Mouse (Mus musculus): ENCODE measurements around the gene Lhx6. TPM values are rescaled to one million over a fixed set of nuclear protein-coding genes. Genes with fewer than 3 reads are reported as not detected.
"Not testable (repeated sequence)": the region's sequence is repeated elsewhere in the genome, so short reads cannot be mapped to it uniquely, and the experiment has no call there.

Lhx6 gene
- 4.5 and 5.2 TPM in 2 replicates for polyA plus RNA-seq (2015; fragmentation: Nextera tagmentation; extraction: Ambion mirVana)

- H3K9ac ChIP-seq: no peak within 1 kb of the TSS
- no peaks in the 10 kb centered on the region for H3K36me3 ChIP-seq (replicated peaks)
- H3K4me1 ChIP-seq: peaks cover 31% of the 10 kb centered on the region
- no peak within 1 kb of the TSS for H3K27ac ChIP-seq
- H3K27me3 ChIP-seq (replicated peaks): peaks cover 78% of the 10 kb centered on the region
- H3K9me3 ChIP-seq: no peaks in the 10 kb centered on the region
- peak; percentile 28; the same call in 1 of the 2 replicates for ATAC-seq (replicated peaks)
- peak within 1 kb of the TSS; percentile 61 for H3K4me2 ChIP-seq
- under 1% methylated on average over 55 of the region's 58 CpGs for WGBS
- peak within 1 kb of the TSS; percentile 35 for H3K4me3 ChIP-seq
These were observed at the start of gene Lhx6 for GRCm38 (mm10) chr2:36104956-36105741. TSS of gene Lhx6 (minus strand) at chr2:36105408.

- not testable (repeated sequence) for H3K4me1 ChIP-seq; H3K4me2 ChIP-seq; H3K9me3 ChIP-seq; H3K9ac ChIP-seq; H3K36me3 ChIP-seq (replicated peaks); H3K27ac ChIP-seq; H3K27me3 ChIP-seq (replicated peaks); ATAC-seq (replicated peaks); H3K4me3 ChIP-seq
- WGBS: 95% methylated on average over 4 of the region's 4 CpGs
These were observed 47.2 kb upstream of the Lhx6 start for GRCm38 (mm10) chr2:36152401-36152800.

DNA sequence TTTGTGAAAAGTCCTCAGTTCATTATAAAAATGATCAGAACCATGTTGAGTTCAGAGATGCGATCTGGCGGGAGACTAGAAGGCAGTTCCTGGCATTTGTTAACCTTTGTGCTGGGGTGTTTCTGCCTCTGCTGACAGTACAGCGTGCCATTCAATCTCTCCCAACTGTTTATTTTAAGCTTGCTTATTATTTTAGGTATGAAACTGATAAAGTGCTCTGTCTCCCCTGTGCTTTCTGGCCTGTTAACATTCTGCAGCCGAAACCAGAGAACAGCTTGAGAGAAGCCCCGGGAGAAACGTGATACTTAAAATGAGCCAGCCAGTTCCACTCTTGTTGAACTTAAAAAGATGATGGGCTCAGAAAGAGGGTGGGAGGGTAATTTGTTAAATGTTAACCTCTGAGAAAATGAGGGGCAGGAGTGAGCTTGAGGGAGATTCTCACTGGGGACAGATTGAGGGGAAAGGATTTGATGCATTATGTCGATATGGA is 43.7 kb upstream of the Lhx6 start:
- 92% methylated on average over 7 of the region's 7 CpGs for WGBS
- Histone ChIP-seq H3K9me3 (no peaks in the 10 kb centered on the region), H3K4me1 (no peaks in the 10 kb centered on the region), H3K27ac (no peak overlapping the region), H3K36me3 (replicated peaks) (peaks cover 7% of the 10 kb centered on the region; the same call in 1 of the 2 replicates), H3K4me2 (no peak overlapping the region), H3K9ac (no peak overlapping the region), H3K4me3 (no peak overlapping the region), H3K27me3 (replicated peaks) (no peaks in the 10 kb centered on the region)
- no peak for ATAC-seq (replicated peaks)

DNA sequence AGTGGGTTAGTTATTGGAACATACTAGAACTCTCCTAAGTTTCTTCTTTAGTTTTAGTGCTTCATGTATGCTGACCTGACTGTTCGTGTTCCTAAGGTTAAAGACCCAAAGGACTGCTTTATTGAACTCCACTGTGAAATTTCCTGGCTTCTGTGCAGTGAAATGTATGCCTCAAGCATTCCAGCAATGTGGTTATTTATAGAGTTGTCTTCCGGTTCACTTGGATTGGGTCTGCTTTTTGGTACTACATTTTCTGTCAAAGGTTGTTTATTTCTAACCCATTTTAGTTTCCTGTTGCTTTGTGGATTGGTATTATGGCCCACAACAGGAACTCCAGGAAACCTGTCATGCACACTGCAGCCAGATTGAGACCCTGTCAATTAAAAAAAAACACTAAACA is 33.9 kb upstream of the Lhx6 start:
- H3K9me3 ChIP-seq: no peaks in the 10 kb centered on the region
- no peak overlapping the region for H3K27ac ChIP-seq
- H3K36me3 ChIP-seq (replicated peaks): no peaks in the 10 kb centered on the region; the same call in 1 of the 2 replicates
- no peak overlapping the region for H3K9ac ChIP-seq
- no peak overlapping the region for H3K4me3 ChIP-seq
- no peak for ATAC-seq (replicated peaks)
- WGBS: 87% methylated on average over 2 of the region's 2 CpGs
- H3K4me2 ChIP-seq: no peak overlapping the region
- H3K4me1 ChIP-seq: peaks cover 22% of the 10 kb centered on the region
- no peaks in the 10 kb centered on the region for H3K27me3 ChIP-seq (replicated peaks)

DNA sequence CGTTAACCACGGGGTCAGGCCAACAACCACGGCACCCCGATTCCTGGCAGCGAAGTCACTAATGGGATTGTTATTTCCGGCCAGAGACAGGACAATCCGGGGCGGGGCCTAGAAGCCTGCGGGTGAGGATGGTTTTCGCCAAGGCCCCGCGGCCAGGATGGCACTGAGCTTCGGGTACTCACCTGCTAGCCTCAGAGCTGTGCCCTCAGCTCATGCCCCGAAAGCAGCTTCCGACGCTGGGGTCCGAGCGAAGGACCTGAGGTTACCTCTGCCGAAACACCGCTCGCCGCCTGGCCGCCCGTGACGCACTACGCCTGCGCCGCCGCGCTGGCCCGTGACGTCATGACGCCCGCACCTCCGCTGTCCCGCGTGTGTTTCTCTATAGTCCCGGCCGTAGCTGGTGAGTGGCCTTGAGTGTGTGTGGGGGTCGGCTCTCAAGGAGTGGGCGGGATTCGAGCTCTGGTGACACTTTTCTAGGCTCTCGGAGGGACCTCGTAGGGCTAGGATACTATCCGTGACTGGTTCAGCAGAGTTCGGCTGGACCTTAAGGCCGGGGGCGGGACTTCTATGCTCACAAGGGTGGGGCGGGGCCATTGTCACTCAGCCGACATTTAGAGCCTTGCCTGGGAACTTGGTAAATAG is 31.2 kb upstream of the Lhx6 start, which contains the start of the genes Mrrf and Rbm18:
Gene Mrrf, plus strand, starts transcription at position 90 of the 642 bp plus-strand sequence.
Gene Rbm18, minus strand, starts transcription at position 474 of the 642 bp plus-strand sequence.
- Histone ChIP-seq H3K4me3 (peak within 1 kb of the TSS; percentile 62), H3K4me1 (peaks cover 22% of the 10 kb centered on the region), H3K9ac (peak within 1 kb of the TSS; percentile 77), H3K36me3 (replicated peaks) (peaks cover 16% of the 10 kb centered on the region), H3K9me3 (no peaks in the 10 kb centered on the region), H3K27ac (peak within 1 kb of the TSS; percentile 82), H3K27me3 (replicated peaks) (no peaks in the 10 kb centered on the region), H3K4me2 (peak within 1 kb of the TSS; percentile 64)
- WGBS: under 1% methylated on average over 50 of the region's 50 CpGs
- ATAC-seq (replicated peaks): peak; percentile 99

DNA sequence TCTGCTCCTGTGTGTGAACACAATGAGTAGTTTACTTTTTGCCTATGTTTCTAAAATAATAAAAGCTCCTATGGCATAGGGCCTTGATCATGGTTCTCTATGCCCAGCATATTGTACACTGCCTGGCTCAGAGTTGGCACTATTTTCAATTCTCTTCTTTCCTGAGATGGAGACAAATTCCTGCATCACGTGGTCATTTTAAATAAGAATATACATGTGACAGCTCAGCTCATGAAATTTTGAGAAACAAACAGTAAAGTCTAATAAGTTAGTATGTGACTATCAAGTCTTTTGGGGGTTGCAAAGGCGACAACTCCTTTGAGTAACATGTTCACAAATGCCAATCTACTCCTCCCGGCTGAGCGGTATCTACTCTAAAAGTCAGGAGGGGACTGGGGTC is 30.7 kb upstream of the Lhx6 start:
- peak overlapping the region; percentile 77 for H3K9ac ChIP-seq
- H3K4me2 ChIP-seq: peak overlapping the region; percentile 64
- peak overlapping the region; percentile 62 for H3K4me3 ChIP-seq
- WGBS: 0% methylated on average over 4 of the region's 4 CpGs
- peak overlapping the region; percentile 82 for H3K27ac ChIP-seq
- H3K4me1 ChIP-seq: peaks cover 22% of the 10 kb centered on the region
- 0 out of 2 replicates have a peak, but pooled peaks have one; percentile 2 for ATAC-seq (replicated peaks)
- H3K36me3 ChIP-seq (replicated peaks): peaks cover 21% of the 10 kb centered on the region
- H3K9me3 ChIP-seq: no peaks in the 10 kb centered on the region
- H3K27me3 ChIP-seq (replicated peaks): no peaks in the 10 kb centered on the region

DNA sequence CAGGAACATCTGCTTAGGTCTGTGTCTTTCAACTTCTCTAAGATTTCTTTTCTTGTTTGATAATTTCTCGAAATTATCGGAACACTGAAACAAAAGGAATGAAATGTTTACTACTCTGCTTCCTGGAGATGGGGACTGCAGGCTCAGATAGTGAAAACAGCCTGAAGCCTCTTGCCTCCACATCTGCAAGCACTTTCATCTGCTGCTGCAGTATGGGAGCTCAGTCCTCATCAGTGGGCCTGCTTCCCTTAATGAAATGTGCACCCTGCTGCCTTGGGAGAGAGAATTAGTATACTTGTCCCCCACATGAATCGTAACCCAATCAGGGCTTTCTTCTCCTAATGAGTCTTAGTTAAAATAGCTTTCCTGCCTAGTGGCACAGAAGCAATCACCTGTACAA is 23.8 kb upstream of the Lhx6 start:
- Histone ChIP-seq H3K4me1 (no peaks in the 10 kb centered on the region), H3K27ac (no peak overlapping the region), H3K4me2 (no peak overlapping the region), H3K4me3 (no peak overlapping the region), H3K9ac (no peak overlapping the region), H3K36me3 (replicated peaks) (peaks cover 38% of the 10 kb centered on the region), H3K9me3 (no peaks in the 10 kb centered on the region), H3K27me3 (replicated peaks) (no peaks in the 10 kb centered on the region)
- no peak for ATAC-seq (replicated peaks)
- WGBS: 87% methylated on average over 3 of the region's 3 CpGs

GRCm38 (mm10) chr2:36127973-36128372 is 22.8 kb upstream of the Lhx6 start:
- no peaks in the 10 kb centered on the region for H3K27me3 ChIP-seq (replicated peaks)
- no peak overlapping the region for H3K9ac ChIP-seq
- H3K36me3 ChIP-seq (replicated peaks): peaks cover 34% of the 10 kb centered on the region
- H3K4me1 ChIP-seq: no peaks in the 10 kb centered on the region
- no peak overlapping the region for H3K4me3 ChIP-seq
- WGBS: 81% methylated on average over 4 of the region's 4 CpGs
- no peaks in the 10 kb centered on the region for H3K9me3 ChIP-seq
- no peak for ATAC-seq (replicated peaks)
- H3K4me2 ChIP-seq: no peak overlapping the region
- no peak overlapping the region for H3K27ac ChIP-seq

DNA sequence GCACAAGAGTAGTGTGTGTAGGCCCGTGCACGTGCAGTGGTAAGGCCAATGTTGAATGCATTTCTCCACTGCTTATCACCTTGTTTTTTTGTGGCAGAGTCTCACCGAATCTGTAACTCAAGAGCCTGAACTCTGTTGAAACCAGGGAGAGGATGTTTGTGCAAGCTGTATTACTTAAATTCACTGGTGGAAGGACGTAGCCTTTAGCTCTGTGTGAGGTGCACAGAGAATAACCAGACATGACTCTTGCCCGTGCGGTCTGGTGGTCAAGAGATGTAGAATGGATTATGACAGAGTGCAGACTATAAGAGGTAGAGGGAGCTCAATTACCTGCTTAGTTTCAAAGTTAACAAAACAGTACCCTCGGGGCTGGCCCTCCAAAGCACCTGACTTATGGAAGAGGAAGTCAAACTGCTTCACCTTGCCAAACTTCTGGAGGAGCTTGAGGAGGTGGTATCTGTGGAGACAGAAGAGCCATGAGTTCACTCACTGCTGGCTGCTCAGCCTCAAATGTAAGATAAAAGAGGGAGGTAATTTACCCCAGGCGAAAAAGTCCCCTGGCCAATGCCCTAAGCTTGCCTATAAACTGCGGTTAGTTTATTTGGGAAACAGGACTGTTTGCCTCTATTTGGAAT is 21.7 kb upstream of the Lhx6 start:
- Histone ChIP-seq H3K9ac (no peak overlapping the region), H3K4me2 (no peak overlapping the region), H3K27me3 (replicated peaks) (no peaks in the 10 kb centered on the region), H3K36me3 (replicated peaks) (peaks cover 38% of the 10 kb centered on the region), H3K4me3 (no peak overlapping the region), H3K9me3 (no peaks in the 10 kb centered on the region), H3K27ac (no peak overlapping the region), H3K4me1 (no peaks in the 10 kb centered on the region)
- no peak for ATAC-seq (replicated peaks)
- WGBS: 90% methylated on average over 9 of the region's 9 CpGs

GRCm38 (mm10) chr2:36112632-36113031 is 7.4 kb upstream of the Lhx6 start:
- 76% methylated on average over 3 of the region's 3 CpGs for WGBS
- peaks cover 16% of the 10 kb centered on the region for H3K36me3 ChIP-seq (replicated peaks)
- no peak overlapping the region for H3K9ac ChIP-seq
- ATAC-seq (replicated peaks): no peak
- no peaks in the 10 kb centered on the region for H3K4me1 ChIP-seq
- no peak overlapping the region for H3K4me3 ChIP-seq
- H3K27ac ChIP-seq: no peak overlapping the region
- H3K9me3 ChIP-seq: no peaks in the 10 kb centered on the region
- H3K27me3 ChIP-seq (replicated peaks): peaks cover 16% of the 10 kb centered on the region
- H3K4me2 ChIP-seq: no peak overlapping the region

- Histone ChIP-seq H3K4me1 (peaks cover 21% of the 10 kb centered on the region), H3K4me2 (no peak overlapping the region), H3K9ac (no peak overlapping the region), H3K36me3 (replicated peaks) (no peaks in the 10 kb centered on the region), H3K27me3 (replicated peaks) (peaks cover 49% of the 10 kb centered on the region), H3K4me3 (no peak overlapping the region), H3K9me3 (no peaks in the 10 kb centered on the region), H3K27ac (no peak overlapping the region)
- 5% methylated on average over 7 of the region's 7 CpGs for WGBS
- no peak for ATAC-seq (replicated peaks)
These were observed 3.4 kb upstream of the Lhx6 start for GRCm38 (mm10) chr2:36108615-36109014.

GRCm38 (mm10) chr2:36104436-36104955 is 712 bp downstream of the Lhx6 start:
- no peak overlapping the region for H3K27ac ChIP-seq
- WGBS: under 1% methylated on average over 32 of the region's 32 CpGs
- no peak overlapping the region for H3K9ac ChIP-seq
- no peaks in the 10 kb centered on the region for H3K36me3 ChIP-seq (replicated peaks)
- H3K4me1 ChIP-seq: peaks cover 31% of the 10 kb centered on the region
- ATAC-seq (replicated peaks): peak; percentile 32; the same call in 1 of the 2 replicates
- H3K27me3 ChIP-seq (replicated peaks): peaks cover 79% of the 10 kb centered on the region
- H3K4me3 ChIP-seq: peak overlapping the region; percentile 35
- H3K4me2 ChIP-seq: peak overlapping the region; percentile 61
- no peaks in the 10 kb centered on the region for H3K9me3 ChIP-seq
